Mouse (Mus musculus) liver, postnatal 0 days (tissue): ENCODE measurements at regions not wholly inside any gene's neighbourhood (a gene's known extent, or its start where the extent isn't known, plus 50 kb on each side); places are given as distances from the start of the nearest gene placed in this dataset.

Experiments
- CTCF ChIP-seq: sonication (generic); IDR thresholded peaks from 2 replicates; pipeline ENCODE4 v1.5.1; 2016; ENCODE audit warnings: antibody characterized with exemption, low read depth
- EP300 ChIP-seq: IDR thresholded peaks from 2 replicates; pipeline ENCODE4 v1.6.1; 2016; ENCODE audit warnings: antibody characterized with exemption, low read depth, mild to moderate bottlenecking

DNA sequence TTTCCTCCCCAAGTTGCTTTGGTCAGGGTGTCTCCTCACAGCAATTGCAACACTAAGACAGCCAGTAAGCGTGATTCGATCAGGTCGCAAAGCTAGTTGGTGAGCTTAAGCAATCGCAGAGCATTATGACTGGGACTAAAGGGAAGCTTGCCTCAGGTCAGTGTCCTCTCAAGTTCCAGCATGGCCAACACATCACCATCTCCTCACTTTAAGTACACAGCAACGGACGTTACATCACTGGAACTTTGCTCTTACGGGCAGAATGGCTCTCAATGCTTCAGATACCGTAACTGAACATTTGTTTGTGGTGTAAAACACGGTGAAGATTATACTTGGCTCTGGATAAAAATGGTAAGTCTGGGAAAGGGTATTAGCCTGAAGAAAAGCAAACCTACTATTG lies 106.7 kb downstream of the Sptssa start:
- no peak for TF ChIP-seq CTCF
- TF ChIP-seq EP300, result no peak
